Mouse (Mus musculus): ENCODE results near the gene Casp4.

Casp4 gene

GRCm38 (mm10) chr9:5308561-5308960 lies at the start of gene Casp4:
Gene Casp4, plus strand, starts transcription at chr9:5308828.
- no peak for DNase-seq

GRCm38 (mm10) chr9:5263951-5264475 lies 44.6 kb upstream of the Casp4 start:
- no peak for DNase-seq

DNA sequence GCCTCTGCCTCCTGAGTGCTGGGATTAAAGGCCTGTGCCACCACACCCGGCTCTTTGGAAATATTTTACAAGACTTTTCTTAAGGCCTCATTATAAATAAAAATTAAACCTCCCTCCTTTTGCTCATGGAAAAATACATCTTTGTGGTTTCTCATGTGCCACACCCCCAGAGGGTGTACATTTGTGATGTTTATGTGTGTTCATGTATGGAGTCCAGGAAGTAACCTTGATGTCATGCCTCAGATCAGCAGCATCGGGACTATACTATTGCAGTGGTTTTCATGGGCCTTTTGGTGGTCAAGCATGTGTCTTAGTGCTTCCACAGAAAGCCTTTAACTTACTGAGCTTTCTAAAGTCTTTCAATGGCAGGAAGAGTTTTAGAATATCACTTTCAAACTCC lies 38.4 kb upstream of the Casp4 start:
- DNase-seq: no peak

GRCm38 (mm10) chr9:5270884-5271283 lies 37.7 kb upstream of the Casp4 start:
- no peak for DNase-seq

DNA sequence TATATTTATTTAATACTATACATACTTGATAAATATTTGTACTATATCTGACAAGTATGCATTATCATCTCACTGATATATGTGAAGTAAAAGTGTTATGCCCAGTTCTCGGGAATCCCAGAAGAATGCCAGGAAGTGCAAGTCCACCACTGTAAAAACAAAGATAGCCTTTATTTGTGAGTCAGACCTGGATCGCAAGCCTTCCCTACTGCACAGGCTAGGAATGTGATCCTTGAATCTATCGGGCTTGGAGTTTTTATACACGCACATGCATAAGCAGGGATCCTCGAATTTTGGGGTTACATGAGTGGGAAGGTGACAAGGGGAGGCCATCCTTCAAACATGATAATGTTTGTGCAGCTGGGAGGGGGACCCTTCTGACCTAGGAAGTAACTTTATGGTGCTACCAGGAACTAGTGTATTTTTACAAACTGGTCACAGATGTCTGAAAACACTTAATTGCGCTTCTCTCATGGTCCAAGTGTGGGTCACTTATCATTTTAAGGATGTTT lies 37.2 kb upstream of the Casp4 start:
- no peak for DNase-seq

DNA sequence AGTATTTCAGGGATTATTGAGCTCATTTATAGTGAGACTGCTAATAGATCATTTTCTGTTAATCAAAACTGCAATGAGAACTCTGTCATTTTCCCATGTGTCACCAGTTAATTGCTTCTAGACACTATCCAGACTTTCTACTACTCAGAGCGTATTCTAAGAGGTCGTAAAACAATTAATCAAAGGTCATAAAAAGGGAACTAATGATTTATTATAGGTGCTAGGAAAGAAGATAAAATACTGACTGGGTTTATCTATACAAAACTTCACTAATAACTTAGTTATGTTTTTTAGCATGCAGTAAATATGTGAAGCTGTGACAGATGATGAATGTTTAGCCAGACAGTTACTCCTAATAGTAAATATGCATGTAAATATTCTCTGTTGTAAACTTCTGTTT lies 22.6 kb upstream of the Casp4 start:
- DNase-seq: no peak

GRCm38 (mm10) chr9:5286597-5286996 lies 22.0 kb upstream of the Casp4 start:
- no peak for DNase-seq

GRCm38 (mm10) chr9:5296354-5297237 lies 12.0 kb upstream of the Casp4 start:
- no peak for DNase-seq

DNA sequence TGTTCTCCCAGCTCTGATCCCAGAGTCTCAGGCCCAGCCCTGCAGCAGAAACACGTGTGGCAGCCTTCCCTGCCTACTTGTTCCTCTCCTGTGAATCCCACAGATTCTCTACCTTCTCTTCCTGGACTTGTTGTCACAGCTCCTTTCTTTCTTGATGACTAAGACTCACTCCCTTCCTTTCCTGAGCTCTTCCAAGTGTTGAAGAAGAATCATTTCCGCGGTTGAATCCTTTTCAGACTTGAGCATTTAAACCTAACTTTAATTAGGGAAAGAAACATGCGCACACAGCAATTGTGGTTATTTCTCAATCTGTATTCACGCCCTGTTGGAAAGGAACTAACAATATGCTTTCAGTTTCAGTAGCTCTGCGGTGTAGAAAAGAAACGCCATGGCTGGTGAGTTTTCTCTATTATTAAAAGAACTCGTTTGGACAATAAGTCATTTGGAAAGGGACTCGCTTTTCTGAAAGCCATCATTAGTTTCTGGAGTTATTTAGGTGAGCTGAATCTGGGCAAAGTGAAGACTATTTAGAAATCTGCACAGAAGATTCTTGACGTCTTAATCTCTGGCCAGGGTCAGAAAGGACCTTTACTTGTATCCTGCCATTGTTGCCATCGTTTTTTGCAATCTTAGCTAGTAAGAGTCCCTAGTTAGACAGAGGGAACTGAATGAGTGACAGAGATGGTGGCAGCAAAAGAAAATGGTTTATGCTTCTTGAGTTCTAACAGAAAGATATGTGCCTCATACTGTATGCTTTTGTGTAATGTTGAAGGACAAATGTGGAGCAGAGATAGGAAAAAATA lies 10.1 kb upstream of the Casp4 start, which contains the start of gene Casp1:
Gene Casp1, plus strand, starts transcription at position 189 of the 803 bp plus-strand sequence.
- no peak for DNase-seq

- no peak for DNase-seq
These were observed 9.6 kb upstream of the Casp4 start for GRCm38 (mm10) chr9:5299132-5299381.

- DNase-seq: no peak
These were observed 1.5 kb downstream of the Casp4 start for GRCm38 (mm10) chr9:5310112-5310511.

GRCm38 (mm10) chr9:5311435-5311834 lies 2.8 kb downstream of the Casp4 start:
- no peak for DNase-seq

GRCm38 (mm10) chr9:5328204-5328603 lies 19.6 kb downstream of the Casp4 start:
- no peak for DNase-seq

DNA sequence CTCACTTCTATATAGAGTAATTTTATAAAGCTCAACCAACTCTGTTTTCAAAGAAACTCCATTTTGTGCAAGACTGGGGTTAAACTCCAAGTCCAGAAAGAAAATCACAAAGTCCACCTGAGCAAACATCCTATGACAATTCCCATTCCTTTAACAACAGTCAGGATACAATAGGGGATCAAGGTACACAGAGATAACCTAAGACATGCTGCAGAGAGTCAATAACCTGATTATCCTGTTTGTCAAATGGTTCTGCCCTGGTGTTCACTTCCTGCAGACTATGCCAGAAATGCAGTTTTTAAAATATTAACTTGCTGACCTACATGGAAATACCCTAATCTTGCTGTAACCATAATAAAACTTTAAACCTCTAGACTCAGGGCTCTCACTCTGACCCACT lies 23.8 kb downstream of the Casp4 start:
- DNase-seq: no peak

DNA sequence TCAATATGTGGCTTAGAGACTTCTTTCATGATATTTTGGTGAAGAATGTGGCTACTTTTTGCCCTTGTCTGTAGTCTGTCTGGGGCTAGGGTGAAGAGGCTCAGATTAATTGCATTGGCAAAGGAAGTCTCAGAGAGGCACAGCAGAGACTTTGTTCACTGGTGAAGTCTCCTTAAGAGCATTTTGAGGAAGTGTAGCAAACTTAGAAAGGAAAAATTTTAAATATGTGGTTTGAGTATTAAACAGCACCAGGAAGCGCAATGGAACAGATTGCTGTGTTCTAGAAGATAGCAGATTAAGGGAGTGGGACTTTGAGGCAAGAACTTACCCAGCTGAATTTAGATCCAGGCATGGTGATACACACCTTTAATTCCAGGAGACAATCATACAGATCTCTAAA lies 24.8 kb downstream of the Casp4 start:
- no peak for DNase-seq

GRCm38 (mm10) chr9:5343092-5343491 lies 34.5 kb downstream of the Casp4 start:
- DNase-seq: no peak

GRCm38 (mm10) chr9:5344090-5344489 lies 35.5 kb downstream of the Casp4 start:
- DNase-seq: no peak

DNA sequence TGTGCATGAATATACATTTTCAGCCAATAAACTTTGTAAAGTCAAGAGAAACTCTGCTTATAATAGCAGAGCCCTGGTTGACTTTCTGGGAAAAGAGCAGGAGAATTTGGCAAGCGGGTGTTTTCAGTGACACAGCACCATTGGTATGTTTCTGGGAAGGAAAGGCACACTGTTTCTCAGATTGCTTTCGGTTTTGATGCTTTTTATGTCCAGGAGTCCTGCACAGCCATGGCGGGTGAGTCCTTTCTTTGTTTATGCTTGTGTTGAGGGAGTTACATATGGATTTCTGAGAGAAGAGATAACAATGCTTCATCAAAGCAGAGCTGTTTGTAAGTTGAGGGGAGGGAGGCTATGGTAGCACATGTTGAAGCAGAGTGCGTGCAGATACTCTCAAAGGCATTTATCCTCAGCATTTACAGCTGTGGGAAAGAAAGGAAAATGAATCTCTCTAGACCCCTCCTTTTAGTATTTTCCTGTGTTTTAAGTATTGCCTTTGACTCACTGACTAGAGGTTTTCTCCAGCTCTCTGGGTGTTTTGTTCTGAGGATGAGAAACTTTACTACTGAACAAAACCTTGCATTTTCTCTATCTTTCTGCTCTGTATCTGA lies 36.8 kb downstream of the Casp4 start, which contains the start of gene Casp12:
Gene Casp12, plus strand, starts transcription at position 140 of the 608 bp plus-strand sequence.
- DNase-seq: no peak

GRCm38 (mm10) chr9:5347381-5347780 lies 38.8 kb downstream of the Casp4 start:
- DNase-seq: no peak

- DNase-seq: no peak
These were observed 45.0 kb downstream of the Casp4 start for GRCm38 (mm10) chr9:5353673-5354072.

- DNase-seq: no peak
These were observed 48.2 kb downstream of the Casp4 start for GRCm38 (mm10) chr9:5356801-5357200.
